Mouse (Mus musculus) hindbrain, embryonic 15.5 days (tissue): ENCODE results near the gene Ccdc151. TPM values are rescaled to one million over a fixed set of nuclear protein-coding genes. Genes with fewer than 3 reads are reported as not detected.
A peak's percentile ranks its signal among the peaks of the same experiment; 100 is the strongest.

Experiments
- ATAC-seq: fragments of 200-750 bp; cut with Nextera tagmentation; 2 replicates; pipeline ENCODE4 v1.8.0; 2017; ENCODE audit warnings: low read depth, moderate number of reproducible peaks, moderate TSS enrichment; ENCODE audit not compliant: low FRiP score
- H3K27ac ChIP-seq: fragments of 300-500 bp; sonication (generic); replicated peaks from 2 replicates; pipeline ENCODE4 v1.5.1; 2015; ENCODE audit warnings: mild to moderate bottlenecking, inconsistent platforms
- H3K27me3 ChIP-seq: fragments of 300-500 bp; sonication (generic); 2 replicates; pipeline ENCODE4 v1.6.1; 2015; ENCODE audit warnings: control low read depth, inconsistent platforms
- H3K36me3 ChIP-seq: fragments of 300-500 bp; sonication (generic); 2 replicates; pipeline ENCODE4 v1.6.1; 2015; ENCODE audit warnings: control low read depth, inconsistent platforms
- H3K4me1 ChIP-seq: fragments of 300-500 bp; sonication (generic); replicated peaks from 2 replicates; pipeline ENCODE4 v1.6.1; 2015; ENCODE audit warnings: control low read depth, inconsistent platforms
- H3K4me2 ChIP-seq: fragments of 300-500 bp; sonication (generic); 2 replicates; pipeline ENCODE4 v1.6.1; 2015; ENCODE audit warnings: moderate library complexity, mild to moderate bottlenecking, inconsistent platforms
- H3K4me3 ChIP-seq: fragments of 300-500 bp; sonication (generic); 2 replicates; pipeline ENCODE4 v1.5.1; 2015; ENCODE audit warnings: mild to moderate bottlenecking, inconsistent platforms
- H3K9ac ChIP-seq: fragments of 300-500 bp; sonication (generic); 2 replicates; pipeline ENCODE4 v1.6.1; 2015; ENCODE audit warnings: inconsistent platforms
- H3K9me3 ChIP-seq: fragments of 300-500 bp; sonication (generic); 2 replicates; pipeline ENCODE4 v1.6.1; 2016; ENCODE audit warnings: control low read depth, inconsistent platforms
- WGBS: fragments of 180-500 bp; shearing (Covaris S2); methylation state at CpG from one replicate; pipeline ENCODE4 v1.1.7; 2015; 5-methylcytosine and 5-hydroxymethylcytosine counted together
- polyA plus RNA-seq: library from polyadenylated mRNA; unstranded; fragments of >200 nt; fragmentation: Nextera tagmentation; extraction: Ambion mirVana; gene quantifications from 2 replicates; pipeline ENCODE4 v1.2.1, GENCODE M21; 2015

Ccdc151 gene
- polyA plus RNA-seq, 1 experiment from 2014 or later, result 5.1 TPM

DNA sequence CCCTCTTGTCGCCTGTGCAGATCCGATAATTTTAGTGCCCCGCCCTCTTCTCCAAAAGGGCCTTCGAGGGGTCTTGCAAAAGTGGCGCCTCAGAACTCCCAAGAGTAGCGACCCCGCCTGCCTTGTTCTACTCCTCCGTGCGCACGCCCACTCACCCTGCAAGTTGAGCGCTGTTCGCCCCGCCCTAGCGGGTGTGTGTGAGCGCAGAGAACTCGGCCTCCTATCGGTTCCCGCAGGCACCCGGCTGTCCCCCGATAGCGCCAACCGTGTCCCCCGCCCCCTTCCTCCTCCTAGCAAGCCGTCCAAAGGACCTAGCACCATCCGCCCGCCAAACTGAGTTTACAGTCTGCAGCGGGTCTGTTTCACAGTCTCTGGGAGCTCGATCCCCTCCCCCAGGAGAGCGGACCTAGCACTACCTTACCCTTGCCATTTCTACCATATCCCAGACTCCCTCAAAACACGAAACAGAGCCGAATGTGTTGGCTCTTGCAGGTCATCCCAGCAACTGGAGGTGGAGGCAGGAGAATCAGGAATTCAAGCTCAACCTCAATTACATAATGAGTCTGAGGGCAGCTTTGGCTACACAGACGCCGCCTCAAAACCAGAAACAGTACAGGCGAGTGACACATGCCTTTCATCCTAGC lies 39.9 kb downstream of the Ccdc151 start:
- Histone ChIP-seq H3K4me2 (peak overlapping the region; percentile 79), H3K4me1 (peaks cover 23% of the 10 kb centered on the region)
- WGBS, result 5% methylated on average over 33 of the region's 34 CpGs

GRCm38 (mm10) chr9:21962010-21962409 lies 40.4 kb downstream of the Ccdc151 start:
- no peak overlapping the region; the same call in 1 of the 2 replicates for H3K9ac ChIP-seq
- H3K4me3 ChIP-seq, result peak overlapping the region; percentile 38
- no peaks in the 10 kb centered on the region for H3K36me3 ChIP-seq
- 0% methylated on average over 11 of the region's 15 CpGs for WGBS
- no peak overlapping the region for H3K27ac ChIP-seq
- H3K4me1 ChIP-seq, result peaks cover 23% of the 10 kb centered on the region
- 0 out of 2 replicates have a peak, but pooled peaks have one; percentile 46 for ATAC-seq
- no peaks in the 10 kb centered on the region for H3K9me3 ChIP-seq
- H3K27me3 ChIP-seq, result peaks cover 52% of the 10 kb centered on the region
- peak overlapping the region; percentile 79 for H3K4me2 ChIP-seq

More for the DNA sequence above, 39.9 kb downstream of the Ccdc151 start:
- peak overlapping the region; percentile 38 for H3K4me3 ChIP-seq
- H3K27me3 ChIP-seq, result peaks cover 52% of the 10 kb centered on the region
- ATAC-seq, result peak; percentile 54; the same call in 1 of the 2 replicates
- no peaks in the 10 kb centered on the region for H3K36me3 ChIP-seq
- no peak overlapping the region for H3K27ac ChIP-seq
- H3K9me3 ChIP-seq, result no peaks in the 10 kb centered on the region
- no peak overlapping the region; the same call in 1 of the 2 replicates for H3K9ac ChIP-seq

DNA sequence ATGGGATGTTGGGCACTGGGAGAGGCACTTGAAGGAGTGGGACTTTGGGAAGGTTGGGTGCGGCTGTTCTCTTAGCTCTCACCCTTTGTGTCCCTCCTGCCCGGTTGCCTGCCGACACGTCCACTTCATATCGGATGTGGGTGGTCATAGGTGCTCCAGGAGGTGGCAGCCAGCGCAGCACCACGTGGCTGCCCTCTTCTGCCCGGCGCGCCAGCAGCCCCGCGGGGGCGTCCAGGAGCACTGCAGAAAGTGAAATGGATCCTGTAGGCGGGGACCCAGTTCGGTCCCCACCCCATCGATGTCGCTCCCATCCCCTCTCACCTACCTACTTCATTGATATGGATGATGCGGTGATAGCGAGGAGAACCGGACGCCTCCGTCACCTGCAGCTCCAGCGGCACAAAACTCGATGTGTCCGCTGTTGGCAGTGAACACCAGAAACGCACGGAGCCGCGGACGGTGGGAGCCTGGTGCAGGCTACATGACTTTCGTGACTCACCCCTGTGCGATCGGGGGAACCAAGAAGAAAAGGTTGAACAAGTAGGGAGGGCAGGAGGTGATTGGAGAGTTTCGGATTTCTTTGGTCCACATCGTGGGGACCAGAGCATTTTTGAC lies 41.0 kb downstream of the Ccdc151 start:
- H3K27ac ChIP-seq, result no peak overlapping the region
- no peaks in the 10 kb centered on the region for H3K9me3 ChIP-seq
- H3K4me3 ChIP-seq, result peak overlapping the region; percentile 38
- H3K4me1 ChIP-seq, result peaks cover 26% of the 10 kb centered on the region
- no peak overlapping the region for H3K9ac ChIP-seq
- peak overlapping the region; percentile 79 for H3K4me2 ChIP-seq
- no peaks in the 10 kb centered on the region for H3K36me3 ChIP-seq
- 1% methylated on average over 35 of the region's 35 CpGs for WGBS
- no peak for ATAC-seq
- H3K27me3 ChIP-seq, result peaks cover 52% of the 10 kb centered on the region

DNA sequence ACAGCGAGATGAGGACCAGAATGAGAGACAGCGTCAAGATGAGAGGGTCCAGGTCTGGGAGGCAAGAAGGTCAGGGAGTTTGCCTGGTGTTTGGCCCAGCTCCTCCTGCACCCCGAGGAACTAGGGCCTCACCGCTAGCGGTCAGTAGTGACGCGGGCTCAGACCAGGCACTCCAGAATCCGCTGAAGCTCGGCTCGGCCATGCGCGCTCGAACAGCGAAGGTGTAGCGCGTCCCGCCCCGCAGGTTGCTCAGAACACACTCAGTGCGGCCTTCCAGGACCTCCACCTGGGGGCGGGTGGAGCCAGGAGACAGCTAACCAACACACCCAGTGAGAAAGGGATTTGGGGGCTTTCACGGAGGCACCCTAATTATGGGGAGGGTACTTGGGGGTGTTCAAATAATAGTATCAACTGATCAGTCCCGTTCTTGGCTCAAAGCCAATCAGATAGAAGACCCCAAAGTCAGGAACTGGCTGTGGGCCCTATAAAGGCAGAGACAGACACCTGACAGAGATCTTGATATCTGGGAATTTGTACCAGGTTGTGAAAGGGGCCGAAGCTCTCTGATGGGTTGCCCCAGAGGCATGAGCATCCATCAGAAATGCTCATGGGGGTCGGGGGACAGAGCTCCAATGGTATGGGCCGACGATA lies 41.8 kb downstream of the Ccdc151 start:
- no peak overlapping the region for H3K4me3 ChIP-seq
- H3K9me3 ChIP-seq, result no peaks in the 10 kb centered on the region
- WGBS, result 12% methylated on average over 26 of the region's 26 CpGs
- no peak for ATAC-seq
- H3K9ac ChIP-seq, result no peak overlapping the region
- no peaks in the 10 kb centered on the region for H3K36me3 ChIP-seq
- peaks cover 52% of the 10 kb centered on the region for H3K27me3 ChIP-seq
- H3K27ac ChIP-seq, result no peak overlapping the region
- peak overlapping the region; percentile 25; the same call in 1 of the 2 replicates for H3K4me2 ChIP-seq
- peaks cover 29% of the 10 kb centered on the region for H3K4me1 ChIP-seq

DNA sequence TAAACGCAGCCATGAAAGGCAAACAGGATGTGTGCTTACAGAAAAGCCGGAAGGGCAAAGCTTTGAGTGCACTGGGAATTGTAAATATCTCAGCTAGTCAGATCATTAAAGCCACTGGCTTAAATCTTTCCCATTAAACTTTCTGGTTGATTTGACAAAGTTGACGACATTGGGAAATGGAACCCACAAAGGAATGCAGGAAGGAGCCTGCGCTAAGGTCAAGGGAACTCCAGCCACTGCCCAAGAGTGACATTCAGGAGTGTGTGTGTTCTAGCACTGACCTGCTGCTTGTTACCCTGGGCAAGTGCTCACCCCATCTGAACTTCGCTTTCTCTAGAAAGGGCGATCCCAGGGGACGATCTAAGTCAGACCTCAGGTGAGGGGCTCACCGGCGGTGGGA lies 42.3 kb downstream of the Ccdc151 start:
- 54% methylated on average over 9 of the region's 9 CpGs for WGBS
- Histone ChIP-seq H3K27ac (no peak overlapping the region), H3K9ac (no peak overlapping the region), H3K27me3 (peaks cover 52% of the 10 kb centered on the region), H3K36me3 (no peaks in the 10 kb centered on the region), H3K9me3 (no peaks in the 10 kb centered on the region), H3K4me2 (no peak overlapping the region), H3K4me1 (peaks cover 31% of the 10 kb centered on the region), H3K4me3 (no peak overlapping the region)
- no peak for ATAC-seq

DNA sequence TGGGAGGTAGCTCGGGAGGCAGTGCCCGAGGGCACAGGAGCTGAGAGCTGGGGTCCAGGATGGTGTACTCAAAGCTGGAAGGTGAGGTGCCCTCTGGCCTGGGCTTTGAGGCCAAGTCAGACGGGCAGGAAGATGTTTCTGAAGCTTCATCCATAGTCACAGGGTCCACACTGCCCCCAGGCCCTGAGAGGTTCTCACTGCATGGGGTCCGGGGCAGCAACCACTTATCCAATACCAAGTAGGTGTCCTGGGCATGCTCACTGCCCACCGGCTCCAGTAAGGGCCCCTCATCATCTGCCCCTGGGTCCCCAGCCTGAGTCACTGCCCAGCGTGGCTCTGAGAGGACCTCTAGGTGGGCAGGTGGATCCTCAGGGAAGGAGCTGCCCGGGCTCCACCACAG lies 43.2 kb downstream of the Ccdc151 start:
- WGBS, result 81% methylated on average over 7 of the region's 7 CpGs
- no peaks in the 10 kb centered on the region for H3K36me3 ChIP-seq
- no peaks in the 10 kb centered on the region for H3K9me3 ChIP-seq
- H3K4me3 ChIP-seq, result no peak overlapping the region
- no peak overlapping the region for H3K27ac ChIP-seq
- no peak overlapping the region for H3K4me2 ChIP-seq
- H3K27me3 ChIP-seq, result peaks cover 52% of the 10 kb centered on the region
- H3K9ac ChIP-seq, result no peak overlapping the region
- no peak for ATAC-seq
- H3K4me1 ChIP-seq, result peaks cover 38% of the 10 kb centered on the region

GRCm38 (mm10) chr9:21958372-21958771 lies 44.1 kb downstream of the Ccdc151 start:
- Histone ChIP-seq H3K27me3 (peaks cover 44% of the 10 kb centered on the region), H3K9me3 (no peaks in the 10 kb centered on the region), H3K36me3 (no peaks in the 10 kb centered on the region), H3K4me3 (no peak overlapping the region), H3K4me2 (no peak overlapping the region), H3K9ac (no peak overlapping the region), H3K27ac (no peak overlapping the region), H3K4me1 (peaks cover 44% of the 10 kb centered on the region)
- WGBS, result 88% methylated on average over 5 of the region's 5 CpGs
- no peak for ATAC-seq

- H3K9me3 ChIP-seq, result no peaks in the 10 kb centered on the region
- peak within 1 kb of the TSS; percentile 84 for H3K9ac ChIP-seq
- ATAC-seq, result peak; percentile 98
- H3K4me2 ChIP-seq, result peak within 1 kb of the TSS; percentile 65
- no peaks in the 10 kb centered on the region for H3K36me3 ChIP-seq
- H3K4me1 ChIP-seq, result peaks cover 28% of the 10 kb centered on the region
- H3K4me3 ChIP-seq, result peak within 1 kb of the TSS; percentile 77
- under 1% methylated on average over 50 of the region's 54 CpGs for WGBS
- H3K27ac ChIP-seq, result peak within 1 kb of the TSS; percentile 99
- peaks cover 19% of the 10 kb centered on the region for H3K27me3 ChIP-seq
Observed at GRCm38 (mm10) chr9:21955570-21956281, 46.7 kb downstream of the Ccdc151 start, which contains the start of gene Swsap1. Gene Swsap1, plus strand, starts transcription at chr9:21955755.

DNA sequence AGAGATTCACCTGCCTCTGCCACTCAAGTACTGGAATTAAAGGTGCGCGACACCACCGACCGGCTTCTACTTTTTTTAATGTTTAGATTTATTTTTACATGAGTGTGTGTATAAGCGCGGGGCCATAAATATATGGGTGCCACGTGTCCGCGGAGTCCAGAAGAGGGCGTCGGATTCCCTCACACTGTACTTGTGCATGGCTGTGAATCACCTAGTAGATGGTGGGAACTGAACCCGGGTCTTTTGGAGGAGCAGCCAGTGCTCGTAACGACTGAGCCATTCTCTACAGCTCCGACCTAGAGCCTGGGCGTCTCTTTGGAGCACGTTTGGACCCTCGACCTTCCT lies 47.2 kb downstream of the Ccdc151 start:
- peak overlapping the region; percentile 99 for H3K27ac ChIP-seq
- peak; percentile 59 for ATAC-seq
- H3K4me2 ChIP-seq, result peak overlapping the region; percentile 65
- 3% methylated on average over 18 of the region's 18 CpGs for WGBS
- no peaks in the 10 kb centered on the region for H3K9me3 ChIP-seq
- H3K9ac ChIP-seq, result peak overlapping the region; percentile 84; the same call in 1 of the 2 replicates
- H3K36me3 ChIP-seq, result no peaks in the 10 kb centered on the region
- peaks cover 26% of the 10 kb centered on the region for H3K4me1 ChIP-seq
- H3K4me3 ChIP-seq, result peak overlapping the region; percentile 77
- peaks cover 14% of the 10 kb centered on the region for H3K27me3 ChIP-seq

DNA sequence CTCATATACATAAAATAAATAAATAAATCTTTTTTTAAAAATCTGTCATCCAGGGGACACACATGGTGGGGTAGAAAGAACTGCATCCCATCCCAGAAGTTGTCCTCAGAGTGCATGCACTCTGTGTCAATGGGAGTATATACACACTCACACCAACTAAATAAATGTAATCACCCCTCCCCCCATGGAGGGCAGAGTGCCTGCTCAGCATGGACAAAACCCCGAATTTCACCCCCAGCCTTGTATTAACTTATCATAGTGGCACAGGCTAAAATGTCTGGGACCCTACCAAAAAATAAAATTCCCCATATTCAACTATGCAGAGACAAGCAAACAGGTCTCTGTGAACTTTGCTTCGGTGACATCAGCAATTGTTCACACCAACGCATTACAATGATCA lies 47.8 kb downstream of the Ccdc151 start:
- no peak for ATAC-seq
- 72% methylated on average over 3 of the region's 3 CpGs for WGBS
- no peak overlapping the region for H3K27ac ChIP-seq
- peaks cover 8% of the 10 kb centered on the region for H3K27me3 ChIP-seq
- no peak overlapping the region for H3K9ac ChIP-seq
- H3K9me3 ChIP-seq, result no peaks in the 10 kb centered on the region
- no peak overlapping the region for H3K4me3 ChIP-seq
- peak overlapping the region; percentile 65 for H3K4me2 ChIP-seq
- H3K4me1 ChIP-seq, result peaks cover 26% of the 10 kb centered on the region
- no peaks in the 10 kb centered on the region for H3K36me3 ChIP-seq

- H3K9me3 ChIP-seq, result no peaks in the 10 kb centered on the region
- no peak overlapping the region for H3K4me2 ChIP-seq
- ATAC-seq, result no peak
- H3K27ac ChIP-seq, result peak overlapping the region; percentile 38; the same call in 1 of the 2 replicates
- 9% methylated on average over 3 of the region's 3 CpGs for WGBS
- H3K9ac ChIP-seq, result no peak overlapping the region
- no peak overlapping the region for H3K4me3 ChIP-seq
- H3K4me1 ChIP-seq, result peaks cover 26% of the 10 kb centered on the region
- H3K36me3 ChIP-seq, result no peaks in the 10 kb centered on the region
- H3K27me3 ChIP-seq, result no peaks in the 10 kb centered on the region
Observed at GRCm38 (mm10) chr9:21953600-21953999, 48.8 kb downstream of the Ccdc151 start.
